Mouse (Mus musculus) kidney, embryonic 16.5 days (tissue): Measurements from ENCODE around the gene Chrna1. TPM values are rescaled to one million over a fixed set of nuclear protein-coding genes. Genes with fewer than 3 reads are reported as not detected.
A peak's percentile ranks its signal among the peaks of the same experiment; 100 is the strongest.

Experiments used
- ATAC-seq: fragments of 200-750 bp; cut with Nextera tagmentation; 2 replicates; pipeline ENCODE4 v1.8.0; 2017; ENCODE audit warnings: moderate TSS enrichment; ENCODE audit not compliant: low FRiP score, low TSS enrichment
- H3K27ac ChIP-seq: fragments of 300-500 bp; sonication (generic); 2 replicates; pipeline ENCODE4 v1.5.1; 2014; ENCODE audit warnings: low read length
- H3K27me3 ChIP-seq: fragments of 300-500 bp; sonication (generic); 2 replicates; pipeline ENCODE4 v1.6.1; 2014; ENCODE audit warnings: low read length, control low read depth, mixed read lengths; ENCODE audit not compliant: insufficient read depth
- H3K36me3 ChIP-seq: fragments of 300-500 bp; sonication (generic); 2 replicates; pipeline ENCODE4 v1.6.1; 2014; ENCODE audit warnings: low read length, control low read depth, mixed read lengths; ENCODE audit not compliant: insufficient read depth
- H3K4me1 ChIP-seq: fragments of 300-500 bp; sonication (generic); 2 replicates; pipeline ENCODE4 v1.6.1; 2014; ENCODE audit warnings: low read length, control low read depth, mixed read lengths; ENCODE audit not compliant: insufficient read depth
- H3K4me2 ChIP-seq: fragments of 300-500 bp; sonication (generic); replicated peaks from 2 replicates; pipeline ENCODE4 v1.6.1; 2014; ENCODE audit warnings: low read depth, low read length
- H3K4me3 ChIP-seq: fragments of 300-500 bp; sonication (generic); 2 replicates; pipeline ENCODE4 v1.5.1; 2014; ENCODE audit warnings: mild to moderate bottlenecking, low read length
- H3K9ac ChIP-seq: fragments of 300-500 bp; sonication (generic); replicated peaks from 2 replicates; pipeline ENCODE4 v1.6.1; 2014; ENCODE audit warnings: low read length
- H3K9me3 ChIP-seq: fragments of 300-500 bp; sonication (generic); 2 replicates; pipeline ENCODE4 v1.6.1; 2016; ENCODE audit warnings: low read length, control low read depth
- WGBS: fragments of 180-500 bp; shearing (Covaris S2); extraction: QIAGEN DNeasy Blood & Tissue Kit; methylation state at CpG from one replicate; pipeline ENCODE4 v1.1.7; 2014; 5-methylcytosine and 5-hydroxymethylcytosine counted together
- polyA plus RNA-seq: library from polyadenylated mRNA; unstranded; fragments of >200 nt; fragmentation: Nextera tagmentation; extraction: Ambion mirVana; gene quantifications from 2 replicates; pipeline ENCODE4 v1.2.1, GENCODE M21; 2015

The Chrna1 gene
- polyA plus RNA-seq, 1 experiment from 2014 or later, result 0.36 TPM

- Histone ChIP-seq H3K27ac (no peak overlapping the region), H3K9me3 (no peaks in the 10 kb centered on the region), H3K4me1 (no peaks in the 10 kb centered on the region), H3K9ac (no peak overlapping the region), H3K4me3 (no peak overlapping the region), H3K4me2 (no peak overlapping the region), H3K27me3 (no peaks in the 10 kb centered on the region), H3K36me3 (no peaks in the 10 kb centered on the region)
- ATAC-seq, result no peak
- WGBS, result 20% methylated on average over 6 of the region's 6 CpGs
These were observed 29.4 kb downstream of the Chrna1 start for GRCm38 (mm10) chr2:73550725-73551124.

- H3K27me3 ChIP-seq, result no peaks in the 10 kb centered on the region
- H3K9me3 ChIP-seq, result no peaks in the 10 kb centered on the region
- H3K4me1 ChIP-seq, result no peaks in the 10 kb centered on the region
- no peak overlapping the region for H3K27ac ChIP-seq
- H3K9ac ChIP-seq, result no peak overlapping the region
- no peak overlapping the region for H3K4me3 ChIP-seq
- no peak overlapping the region for H3K4me2 ChIP-seq
- ATAC-seq, result no peak
- H3K36me3 ChIP-seq, result no peaks in the 10 kb centered on the region
- 55% methylated on average over 2 of the region's 2 CpGs for WGBS
These were observed 31.6 kb downstream of the Chrna1 start for GRCm38 (mm10) chr2:73548542-73548941.

GRCm38 (mm10) chr2:73547256-73547655, 32.9 kb downstream of the Chrna1 start:
- H3K4me3 ChIP-seq, result no peak overlapping the region
- H3K9ac ChIP-seq, result no peak overlapping the region
- ATAC-seq, result no peak
- H3K4me2 ChIP-seq, result no peak overlapping the region
- no peaks in the 10 kb centered on the region; the same call in 1 of the 2 replicates for H3K27me3 ChIP-seq
- no peaks in the 10 kb centered on the region for H3K4me1 ChIP-seq
- no peak overlapping the region for H3K27ac ChIP-seq
- H3K36me3 ChIP-seq, result no peaks in the 10 kb centered on the region
- no peaks in the 10 kb centered on the region for H3K9me3 ChIP-seq
- WGBS, result 89% methylated on average over 4 of the region's 4 CpGs

GRCm38 (mm10) chr2:73545556-73545955, 34.6 kb downstream of the Chrna1 start:
- ATAC-seq, result no peak
- H3K36me3 ChIP-seq, result no peaks in the 10 kb centered on the region

GRCm38 (mm10) chr2:73540450-73541162, 39.5 kb downstream of the Chrna1 start:
- no peaks in the 10 kb centered on the region for H3K36me3 ChIP-seq
- H3K27ac ChIP-seq, result no peak overlapping the region
- H3K4me1 ChIP-seq, result peaks cover 13% of the 10 kb centered on the region
- ATAC-seq, result peak; percentile 21; the same call in 1 of the 2 replicates
- no peaks in the 10 kb centered on the region for H3K9me3 ChIP-seq
- H3K4me2 ChIP-seq, result peak overlapping the region; percentile 45
- WGBS, result 13% methylated on average over 16 of the region's 16 CpGs
- peak overlapping the region; percentile 17; the same call in 1 of the 2 replicates for H3K9ac ChIP-seq
- H3K4me3 ChIP-seq, result peak overlapping the region; percentile 25
- H3K27me3 ChIP-seq, result no peaks in the 10 kb centered on the region; the same call in 1 of the 2 replicates

More at GRCm38 (mm10) chr2:73545556-73545955, 34.6 kb downstream of the Chrna1 start:
- Histone ChIP-seq H3K4me1 (peaks cover 8% of the 10 kb centered on the region), H3K4me2 (no peak overlapping the region), H3K4me3 (no peak overlapping the region), H3K9me3 (no peaks in the 10 kb centered on the region), H3K27me3 (no peaks in the 10 kb centered on the region; the same call in 1 of the 2 replicates), H3K9ac (no peak overlapping the region), H3K27ac (no peak overlapping the region)
- WGBS, result 69% methylated on average over 2 of the region's 2 CpGs

GRCm38 (mm10) chr2:73539697-73540096, 40.4 kb downstream of the Chrna1 start:
- Histone ChIP-seq H3K27ac (no peak overlapping the region), H3K36me3 (no peaks in the 10 kb centered on the region), H3K9me3 (no peaks in the 10 kb centered on the region), H3K27me3 (no peaks in the 10 kb centered on the region; the same call in 1 of the 2 replicates), H3K4me1 (peaks cover 13% of the 10 kb centered on the region), H3K4me2 (no peak overlapping the region), H3K4me3 (no peak overlapping the region), H3K9ac (no peak overlapping the region)
- ATAC-seq, result no peak
- 31% methylated on average over 1 of the region's 1 CpGs for WGBS

- no peak for ATAC-seq
- Histone ChIP-seq H3K4me3 (no peak overlapping the region), H3K9me3 (no peaks in the 10 kb centered on the region), H3K36me3 (no peaks in the 10 kb centered on the region), H3K9ac (no peak overlapping the region), H3K27me3 (no peaks in the 10 kb centered on the region; the same call in 1 of the 2 replicates), H3K27ac (no peak overlapping the region), H3K4me1 (peaks cover 13% of the 10 kb centered on the region), H3K4me2 (no peak overlapping the region)
- WGBS, result 83% methylated on average over 3 of the region's 3 CpGs
These were observed 41.0 kb downstream of the Chrna1 start for GRCm38 (mm10) chr2:73539141-73539540.

- Histone ChIP-seq H3K9ac (no peak overlapping the region), H3K4me3 (no peak overlapping the region), H3K4me2 (no peak overlapping the region), H3K27me3 (no peaks in the 10 kb centered on the region; the same call in 1 of the 2 replicates), H3K9me3 (no peaks in the 10 kb centered on the region), H3K27ac (no peak overlapping the region), H3K4me1 (peaks cover 13% of the 10 kb centered on the region), H3K36me3 (no peaks in the 10 kb centered on the region)
- WGBS, result 76% methylated on average over 13 of the region's 13 CpGs
- no peak for ATAC-seq
These were observed 41.5 kb downstream of the Chrna1 start for GRCm38 (mm10) chr2:73538590-73538989.

- Histone ChIP-seq H3K36me3 (no peaks in the 10 kb centered on the region), H3K27me3 (no peaks in the 10 kb centered on the region), H3K4me1 (peaks cover 12% of the 10 kb centered on the region), H3K4me2 (no peak overlapping the region), H3K27ac (no peak overlapping the region), H3K9ac (no peak overlapping the region), H3K9me3 (no peaks in the 10 kb centered on the region), H3K4me3 (no peak overlapping the region)
- WGBS, result 79% methylated on average over 15 of the region's 15 CpGs
- no peak for ATAC-seq
These were observed 43.9 kb downstream of the Chrna1 start for GRCm38 (mm10) chr2:73536091-73536783.

GRCm38 (mm10) chr2:73534720-73535119, 45.4 kb downstream of the Chrna1 start:
- Histone ChIP-seq H3K4me2 (no peak overlapping the region), H3K4me3 (no peak overlapping the region), H3K9me3 (no peaks in the 10 kb centered on the region), H3K36me3 (no peaks in the 10 kb centered on the region), H3K4me1 (peaks cover 5% of the 10 kb centered on the region; the same call in 1 of the 2 replicates), H3K9ac (no peak overlapping the region), H3K27me3 (no peaks in the 10 kb centered on the region), H3K27ac (no peak overlapping the region)
- 56% methylated on average over 10 of the region's 10 CpGs for WGBS
- no peak for ATAC-seq
